Mouse (Mus musculus): ENCODE results near the gene Pak1. TPM values are rescaled to one million over a fixed set of nuclear protein-coding genes. Genes with fewer than 3 reads are reported as not detected.
A peak's percentile ranks its signal among the peaks of the same experiment; 100 is the strongest.

Pak1 gene
- polyA plus RNA-seq, 1 experiment from 2014 or later: 8.1 TPM

- peak overlapping the region; percentile 99 for H3K4me2 ChIP-seq (ENCODE audit: low read depth, low read length)
- peak overlapping the region; percentile 74 for H3K9ac ChIP-seq (replicated peaks)
- no peaks in the 10 kb centered on the region for H3K36me3 ChIP-seq (replicated peaks; ENCODE audit: insufficient read depth, low read length)
- under 1% methylated on average over 46 of the region's 84 CpGs for WGBS (ENCODE audit: insufficient replicate concordance)
- peak overlapping the region; percentile 66 for H3K27ac ChIP-seq (ENCODE audit: low read depth)
- peaks cover 8% of the 10 kb centered on the region for H3K4me1 ChIP-seq (ENCODE audit: insufficient read depth)
- DNase-seq: peak; percentile 33
- TF ChIP-seq EP300 (IDR thresholded peaks at IDR 0.05; ENCODE audit: low read depth) (no peak), CTCF (IDR thresholded peaks at IDR 0.05; ENCODE audit: low read depth) (no peak)
- H3K27me3 ChIP-seq (ENCODE audit: insufficient read depth, low read length): peaks cover 29% of the 10 kb centered on the region
- peak overlapping the region; percentile 81 for H3K4me3 ChIP-seq (ENCODE audit: low read depth, low read length)
- peak; percentile 67 for ATAC-seq
- H3K9me3 ChIP-seq (ENCODE audit: low read length): no peaks in the 10 kb centered on the region
These were observed 535 bp downstream of the Pak1 start for GRCm38 (mm10) chr7:97788669-97789483.

GRCm38 (mm10) chr7:97790272-97790671 is 1.9 kb downstream of the Pak1 start:
- Histone ChIP-seq H3K9me3 (ENCODE audit: low read length) (no peaks in the 10 kb centered on the region), H3K4me2 (ENCODE audit: low read depth, low read length) (no peak overlapping the region), H3K9ac (replicated peaks) (no peak overlapping the region), H3K27ac (ENCODE audit: low read depth) (no peak overlapping the region), H3K36me3 (replicated peaks; ENCODE audit: insufficient read depth, low read length) (no peaks in the 10 kb centered on the region), H3K27me3 (ENCODE audit: insufficient read depth, low read length) (peaks cover 29% of the 10 kb centered on the region), H3K4me3 (ENCODE audit: low read depth, low read length) (no peak overlapping the region), H3K4me1 (ENCODE audit: insufficient read depth) (peaks cover 8% of the 10 kb centered on the region)
- no peak for TF ChIP-seq CTCF (IDR thresholded peaks at IDR 0.05; ENCODE audit: low read depth)
- no peak for TF ChIP-seq EP300 (IDR thresholded peaks at IDR 0.05; ENCODE audit: low read depth)
- no peak for DNase-seq
- ATAC-seq: no peak
- WGBS (ENCODE audit: insufficient replicate concordance): 50% methylated on average over 2 of the region's 2 CpGs

GRCm38 (mm10) chr7:97792324-97792723 is 4.0 kb downstream of the Pak1 start:
- H3K27me3 ChIP-seq (ENCODE audit: insufficient read depth, low read length): peaks cover 27% of the 10 kb centered on the region
- ATAC-seq (no peak), DNase-seq (no peak)
- no peak overlapping the region for H3K4me2 ChIP-seq (ENCODE audit: low read depth, low read length)
- peaks cover 8% of the 10 kb centered on the region for H3K4me1 ChIP-seq (ENCODE audit: insufficient read depth)
- no peak overlapping the region for H3K27ac ChIP-seq (ENCODE audit: low read depth)
- no peaks in the 10 kb centered on the region for H3K36me3 ChIP-seq (replicated peaks; ENCODE audit: insufficient read depth, low read length)
- 41% methylated on average over 2 of the region's 2 CpGs for WGBS (ENCODE audit: insufficient replicate concordance)
- no peak overlapping the region for H3K4me3 ChIP-seq (ENCODE audit: low read depth, low read length)
- H3K9me3 ChIP-seq (ENCODE audit: low read length): no peaks in the 10 kb centered on the region
- TF ChIP-seq EP300 (IDR thresholded peaks at IDR 0.05; ENCODE audit: low read depth): no peak
- TF ChIP-seq CTCF (IDR thresholded peaks at IDR 0.05; ENCODE audit: low read depth): no peak
- no peak overlapping the region for H3K9ac ChIP-seq (replicated peaks)

GRCm38 (mm10) chr7:97803116-97803515 is 14.8 kb downstream of the Pak1 start:
- Histone ChIP-seq H3K36me3 (replicated peaks; ENCODE audit: insufficient read depth, low read length) (no peaks in the 10 kb centered on the region), H3K9ac (replicated peaks) (no peak overlapping the region), H3K27ac (ENCODE audit: low read depth) (no peak overlapping the region), H3K4me3 (ENCODE audit: low read depth, low read length) (no peak overlapping the region), H3K4me2 (ENCODE audit: low read depth, low read length) (no peak overlapping the region), H3K9me3 (ENCODE audit: low read length) (no peaks in the 10 kb centered on the region), H3K27me3 (ENCODE audit: insufficient read depth, low read length) (no peaks in the 10 kb centered on the region), H3K4me1 (ENCODE audit: insufficient read depth) (peaks cover 8% of the 10 kb centered on the region)
- WGBS (ENCODE audit: insufficient replicate concordance): 57% methylated on average over 2 of the region's 2 CpGs
- ATAC-seq: no peak
- TF ChIP-seq EP300 (IDR thresholded peaks at IDR 0.05; ENCODE audit: low read depth) (no peak), CTCF (IDR thresholded peaks at IDR 0.05; ENCODE audit: low read depth) (no peak)
- DNase-seq: no peak

- ATAC-seq: no peak
- Histone ChIP-seq H3K4me2 (ENCODE audit: low read depth, low read length) (no peak overlapping the region), H3K4me1 (ENCODE audit: insufficient read depth) (peaks cover 7% of the 10 kb centered on the region), H3K36me3 (replicated peaks; ENCODE audit: insufficient read depth, low read length) (no peaks in the 10 kb centered on the region), H3K9me3 (ENCODE audit: low read length) (no peaks in the 10 kb centered on the region), H3K27me3 (ENCODE audit: insufficient read depth, low read length) (no peaks in the 10 kb centered on the region), H3K4me3 (ENCODE audit: low read depth, low read length) (no peak overlapping the region), H3K27ac (ENCODE audit: low read depth) (no peak overlapping the region), H3K9ac (replicated peaks) (no peak overlapping the region)
- WGBS (ENCODE audit: insufficient replicate concordance): 69% methylated on average over 2 of the region's 2 CpGs
- DNase-seq: no peak
- TF ChIP-seq CTCF (IDR thresholded peaks at IDR 0.05; ENCODE audit: low read depth): no peak
- TF ChIP-seq EP300 (IDR thresholded peaks at IDR 0.05; ENCODE audit: low read depth): no peak
These were observed 16.1 kb downstream of the Pak1 start for GRCm38 (mm10) chr7:97804245-97805066.

- H3K4me1 ChIP-seq (ENCODE audit: insufficient read depth): peaks cover 1% of the 10 kb centered on the region
- 78% methylated on average over 3 of the region's 3 CpGs for WGBS (ENCODE audit: insufficient replicate concordance)
- H3K27me3 ChIP-seq (ENCODE audit: insufficient read depth, low read length): no peaks in the 10 kb centered on the region
- ATAC-seq (no peak), DNase-seq (no peak)
- H3K4me2 ChIP-seq (ENCODE audit: low read depth, low read length): no peak overlapping the region
- H3K9me3 ChIP-seq (ENCODE audit: low read length): no peaks in the 10 kb centered on the region
- no peaks in the 10 kb centered on the region for H3K36me3 ChIP-seq (replicated peaks; ENCODE audit: insufficient read depth, low read length)
- no peak for TF ChIP-seq CTCF (IDR thresholded peaks at IDR 0.05; ENCODE audit: low read depth)
- no peak for TF ChIP-seq EP300 (IDR thresholded peaks at IDR 0.05; ENCODE audit: low read depth)
- no peak overlapping the region for H3K27ac ChIP-seq (ENCODE audit: low read depth)
- H3K4me3 ChIP-seq (ENCODE audit: low read depth, low read length): no peak overlapping the region
- H3K9ac ChIP-seq (replicated peaks): no peak overlapping the region
These were observed 16.7 kb downstream of the Pak1 start for GRCm38 (mm10) chr7:97805067-97805365.
